Mouse (Mus musculus): ENCODE results near the gene Camkv.

DNA sequence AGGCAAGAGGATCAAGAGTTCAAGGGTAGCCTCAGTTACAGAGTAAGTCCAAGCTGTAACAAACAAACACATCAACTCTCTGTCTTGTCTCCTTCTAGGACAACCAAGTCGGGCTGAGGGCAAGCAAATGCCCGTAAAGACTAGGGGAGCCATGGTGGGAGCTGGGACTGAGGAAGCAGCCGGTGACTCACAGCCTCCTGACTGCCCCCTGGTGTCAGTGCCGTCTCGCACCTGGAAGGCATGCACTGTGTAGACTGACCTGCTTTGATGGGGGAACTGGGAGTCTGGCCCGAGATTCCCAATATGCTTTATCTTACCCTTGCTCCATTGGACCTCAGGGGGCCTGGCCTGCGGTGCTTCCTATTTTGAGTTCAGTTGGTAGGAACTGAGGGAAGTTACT is 12.5 kb upstream of the Camkv start:
- no peak for TF ChIP-seq TAL1 (IDR thresholded peaks at IDR 0.05; ENCODE audit: low read length)
- TF ChIP-seq GATA1 (IDR thresholded peaks at IDR 0.05; ENCODE audit: low read length): no peak
